Mouse (Mus musculus) hindbrain, postnatal 0 days (tissue): ENCODE measurements around the gene Fam92b. TPM values are rescaled to one million over a fixed set of nuclear protein-coding genes. Genes with fewer than 3 reads are reported as not detected.

Experiments
- ATAC-seq: fragments of 200-750 bp; cut with Nextera tagmentation; 2 replicates; pipeline ENCODE4 v1.8.0; 2017; ENCODE audit warnings: mild to moderate bottlenecking, moderate TSS enrichment, moderate library complexity
- DNase-seq: peaks from one replicate; pipeline ENCODE4 v3.0.0-alpha.2; 2015; ENCODE audit warnings: low spot score
- H3K27ac ChIP-seq: fragments of 300-500 bp; sonication (generic); 2 replicates; pipeline ENCODE4 v1.5.1; 2014; ENCODE audit warnings: mild to moderate bottlenecking
- H3K27me3 ChIP-seq: fragments of 300-500 bp; sonication (generic); 2 replicates; pipeline ENCODE4 v1.6.1; 2014; ENCODE audit warnings: low read length, mixed read lengths; ENCODE audit not compliant: insufficient read depth
- H3K36me3 ChIP-seq: fragments of 300-500 bp; sonication (generic); 2 replicates; pipeline ENCODE4 v1.6.1; 2014; ENCODE audit warnings: low read length, mixed read lengths; ENCODE audit not compliant: insufficient read depth
- H3K4me1 ChIP-seq: fragments of 300-500 bp; sonication (generic); 2 replicates; pipeline ENCODE4 v1.6.1; 2014; ENCODE audit warnings: antibody characterized with exemption, low read length, mixed read lengths; ENCODE audit not compliant: insufficient read depth
- H3K4me2 ChIP-seq: fragments of 300-500 bp; sonication (generic); 2 replicates; pipeline ENCODE4 v1.6.1; 2014; ENCODE audit warnings: low read depth, mild to moderate bottlenecking, low read length, moderate library complexity, mixed read lengths
- H3K4me3 ChIP-seq: fragments of 300-500 bp; sonication (generic); 2 replicates; pipeline ENCODE4 v1.5.1; 2014; ENCODE audit warnings: low read length
- H3K9ac ChIP-seq: fragments of 300-500 bp; sonication (generic); replicated peaks from 2 replicates; pipeline ENCODE4 v1.6.1; 2014; ENCODE audit warnings: mild to moderate bottlenecking, low read length, moderate library complexity, mixed read lengths
- H3K9me3 ChIP-seq: fragments of 300-500 bp; sonication (generic); 2 replicates; pipeline ENCODE4 v1.6.1; 2016; ENCODE audit warnings: low read length, mixed read lengths
- CTCF ChIP-seq: IDR thresholded peaks from 2 replicates; pipeline ENCODE4 v1.5.1; 2016; ENCODE audit warnings: antibody characterized with exemption, control low read depth, low read depth
- WGBS: fragments of 180-500 bp; shearing (Covaris S2); extraction: QIAGEN DNeasy Blood & Tissue Kit; methylation state at CpG from one replicate; pipeline ENCODE4 v1.1.7; 2014; 5-methylcytosine and 5-hydroxymethylcytosine counted together
- polyA plus RNA-seq: library from polyadenylated mRNA; unstranded; fragments of >200 nt; fragmentation: Nextera tagmentation; extraction: Ambion mirVana; gene quantifications from 2 replicates; pipeline ENCODE4 v1.2.1, GENCODE M21; 2015
- total RNA-seq: library from RNA; depleted of rRNA; stranded (reverse); fragments of >200 nt; gene quantifications from 2 replicates; pipeline ENCODE4 v1.2.3, GENCODE M21; 2014

Gene Fam92b
- total and polyA plus RNA-seq, 2 experiments from 2014 or later, result 1.2 to 2.0 TPM

DNA sequence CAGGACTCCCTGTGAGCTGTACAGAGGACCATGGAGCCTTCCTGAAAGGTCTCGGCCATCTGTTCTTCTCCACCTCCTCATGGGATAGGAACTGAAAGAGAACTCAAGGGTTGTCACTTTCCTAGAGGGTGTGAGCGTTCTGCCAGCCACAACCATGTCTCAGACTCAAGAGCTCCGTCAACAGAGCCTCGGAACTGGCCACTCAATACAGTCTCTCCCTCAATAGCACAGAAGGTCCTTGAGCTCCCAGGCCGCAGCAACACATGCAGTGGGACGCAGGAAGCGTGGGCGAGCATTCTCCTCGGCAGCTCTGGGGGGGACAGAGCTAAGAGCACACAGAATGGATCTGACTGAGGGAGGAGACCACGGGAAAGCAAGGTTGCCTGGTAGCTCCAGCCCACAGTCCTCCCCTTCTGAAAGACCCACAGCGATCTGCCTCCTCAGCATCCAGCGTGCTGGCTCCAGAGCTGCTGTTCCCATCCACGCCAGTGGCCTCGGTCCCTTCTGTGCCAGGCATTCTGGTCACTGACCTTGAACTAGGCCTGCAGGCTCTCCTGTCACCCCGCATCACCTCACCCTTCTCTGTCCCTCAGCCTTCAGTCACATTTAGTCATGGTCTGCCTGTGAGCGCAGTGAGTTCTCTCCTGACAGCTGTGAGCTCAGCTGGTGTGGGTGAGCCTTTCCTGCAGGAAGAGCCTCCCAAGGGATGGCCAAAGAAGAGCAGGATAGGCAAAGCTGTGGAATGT, 15.4 kb downstream of the Fam92b start:
- Histone ChIP-seq H3K4me2 (no peak overlapping the region), H3K36me3 (peaks cover 3% of the 10 kb centered on the region), H3K9me3 (no peaks in the 10 kb centered on the region), H3K4me1 (peaks cover 3% of the 10 kb centered on the region; the same call in 1 of the 2 replicates), H3K9ac (no peak overlapping the region), H3K4me3 (no peak overlapping the region), H3K27me3 (no peaks in the 10 kb centered on the region), H3K27ac (0 out of 2 replicates have a peak overlapping the region, but pooled peaks have one; percentile 7)
- DNase-seq, result peak; percentile 2
- 71% methylated on average over 16 of the region's 16 CpGs for WGBS
- ATAC-seq, result no peak
- TF ChIP-seq CTCF, result no peak

DNA sequence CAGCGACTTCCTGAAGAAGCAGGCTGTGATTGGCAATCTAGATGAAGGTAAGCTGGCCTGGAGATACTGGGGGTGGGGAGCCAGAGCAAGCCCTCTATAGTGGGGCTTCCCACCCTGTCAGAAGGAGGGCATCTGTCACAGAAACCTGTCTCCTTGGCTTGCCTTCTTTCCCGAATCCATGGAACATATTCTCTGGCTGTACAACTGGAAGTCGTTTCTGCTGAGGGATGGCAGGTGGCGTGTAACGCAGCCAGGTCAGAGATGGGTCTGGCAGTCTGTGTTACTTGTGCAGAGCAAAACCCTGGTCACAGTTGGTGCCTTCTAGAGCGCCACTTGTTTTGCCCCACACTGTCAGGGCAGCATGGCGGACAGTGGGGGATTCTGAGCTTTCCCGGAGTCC, 16.9 kb downstream of the Fam92b start:
- Histone ChIP-seq H3K9ac (no peak overlapping the region), H3K4me3 (no peak overlapping the region), H3K27me3 (no peaks in the 10 kb centered on the region), H3K36me3 (peaks cover 3% of the 10 kb centered on the region), H3K4me1 (peaks cover 3% of the 10 kb centered on the region; the same call in 1 of the 2 replicates), H3K9me3 (no peaks in the 10 kb centered on the region), H3K4me2 (no peak overlapping the region), H3K27ac (peak overlapping the region; percentile 51; the same call in 1 of the 2 replicates)
- 66% methylated on average over 8 of the region's 8 CpGs for WGBS
- ATAC-seq, result no peak
- DNase-seq, result peak; percentile 36
- no peak for TF ChIP-seq CTCF

DNA sequence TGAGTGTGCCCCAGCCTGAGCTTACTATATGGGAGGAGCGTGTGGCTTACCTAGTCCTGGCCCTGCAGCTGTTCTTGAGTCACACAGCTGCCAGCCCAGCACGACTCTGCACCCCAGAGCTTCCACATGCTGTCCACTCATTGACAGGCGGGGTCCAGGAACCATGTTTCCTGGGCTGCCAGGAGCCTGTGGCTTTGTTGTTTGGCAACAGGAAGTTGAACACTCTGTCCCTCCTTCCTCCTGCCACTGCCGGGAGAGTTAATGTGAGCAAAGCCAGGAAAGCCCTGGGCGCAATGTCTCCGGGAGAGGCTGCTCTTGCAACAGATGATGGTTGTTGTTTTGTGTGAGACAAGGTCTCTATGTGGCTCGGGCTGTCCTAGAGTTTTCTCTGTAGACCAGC, 24.6 kb downstream of the Fam92b start:
- no peak overlapping the region for H3K4me2 ChIP-seq
- peak; percentile 57 for DNase-seq
- no peak overlapping the region for H3K27ac ChIP-seq

DNA sequence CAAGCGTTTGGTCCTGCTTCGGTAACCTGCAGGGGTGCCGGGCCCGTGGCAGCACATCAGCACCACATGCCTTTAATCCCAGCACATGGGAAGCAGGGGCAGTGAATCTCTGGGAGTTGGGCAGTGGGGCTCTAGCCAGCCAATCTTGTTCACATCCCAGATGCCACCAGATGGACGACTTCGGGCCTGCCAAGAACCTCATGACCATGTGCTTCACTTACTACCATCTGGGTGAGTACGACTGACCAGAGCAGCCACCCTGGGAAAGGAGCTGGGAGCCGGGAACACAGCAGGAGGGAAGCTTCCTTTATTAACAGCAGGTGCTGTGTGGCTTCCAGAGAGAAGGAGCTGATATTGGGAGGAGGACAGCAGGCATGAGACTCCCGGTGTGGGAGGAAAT, 26.1 kb downstream of the Fam92b start:
- DNase-seq (peak; percentile 74), ATAC-seq (peak; percentile 66; the same call in 1 of the 2 replicates)
- 46% methylated on average over 9 of the region's 9 CpGs for WGBS

More for the DNA sequence above, 24.6 kb downstream of the Fam92b start:
- no peaks in the 10 kb centered on the region for H3K27me3 ChIP-seq
- no peak for TF ChIP-seq CTCF
- WGBS, result 48% methylated on average over 7 of the region's 7 CpGs
- ATAC-seq, result no peak
- 0 out of 2 replicates have a peak, but pooled peaks cover 3% of the 10 kb centered on the region for H3K36me3 ChIP-seq
- no peaks in the 10 kb centered on the region for H3K9me3 ChIP-seq
- H3K4me3 ChIP-seq, result no peak overlapping the region
- H3K9ac ChIP-seq, result no peak overlapping the region
- peaks cover 7% of the 10 kb centered on the region; the same call in 1 of the 2 replicates for H3K4me1 ChIP-seq

DNA sequence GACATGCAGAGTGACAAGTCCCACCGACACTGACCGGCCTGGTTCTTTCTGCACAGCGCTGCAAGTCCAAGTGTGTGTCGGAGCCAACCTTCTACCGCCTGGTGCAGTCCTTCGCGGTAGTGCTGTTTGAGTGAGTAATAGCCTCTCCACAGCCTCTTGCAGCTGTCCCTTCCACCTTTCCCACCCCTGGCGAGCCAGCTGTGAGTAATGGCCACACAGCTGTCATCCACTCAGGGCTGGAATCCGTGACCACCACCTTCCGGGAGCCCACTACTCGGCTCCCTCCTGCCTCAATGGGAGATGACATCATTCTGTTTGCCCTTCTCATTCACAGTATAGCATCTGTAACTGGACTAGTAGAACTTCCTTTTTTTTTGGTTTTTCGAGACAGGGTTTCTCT, 27.2 kb downstream of the Fam92b start:
- TF ChIP-seq CTCF, result no peak
- no peak for ATAC-seq
- H3K4me2 ChIP-seq, result no peak overlapping the region
- H3K27ac ChIP-seq, result no peak overlapping the region
- no peaks in the 10 kb centered on the region for H3K27me3 ChIP-seq
- WGBS, result 71% methylated on average over 12 of the region's 12 CpGs
- peak; percentile 1 for DNase-seq
- H3K9me3 ChIP-seq, result no peaks in the 10 kb centered on the region
- H3K4me3 ChIP-seq, result no peak overlapping the region
- H3K4me1 ChIP-seq, result peaks cover 8% of the 10 kb centered on the region; the same call in 1 of the 2 replicates
- no peak overlapping the region for H3K9ac ChIP-seq
- H3K36me3 ChIP-seq, result 0 out of 2 replicates have a peak, but pooled peaks cover 3% of the 10 kb centered on the region

More for the DNA sequence above, 26.1 kb downstream of the Fam92b start:
- Histone ChIP-seq H3K4me2 (no peak overlapping the region), H3K27ac (0 out of 2 replicates have a peak overlapping the region, but pooled peaks have one; percentile 48), H3K27me3 (no peaks in the 10 kb centered on the region), H3K9me3 (no peaks in the 10 kb centered on the region), H3K4me1 (peaks cover 7% of the 10 kb centered on the region; the same call in 1 of the 2 replicates), H3K4me3 (no peak overlapping the region), H3K9ac (no peak overlapping the region), H3K36me3 (0 out of 2 replicates have a peak, but pooled peaks cover 3% of the 10 kb centered on the region)
- no peak for TF ChIP-seq CTCF

DNA sequence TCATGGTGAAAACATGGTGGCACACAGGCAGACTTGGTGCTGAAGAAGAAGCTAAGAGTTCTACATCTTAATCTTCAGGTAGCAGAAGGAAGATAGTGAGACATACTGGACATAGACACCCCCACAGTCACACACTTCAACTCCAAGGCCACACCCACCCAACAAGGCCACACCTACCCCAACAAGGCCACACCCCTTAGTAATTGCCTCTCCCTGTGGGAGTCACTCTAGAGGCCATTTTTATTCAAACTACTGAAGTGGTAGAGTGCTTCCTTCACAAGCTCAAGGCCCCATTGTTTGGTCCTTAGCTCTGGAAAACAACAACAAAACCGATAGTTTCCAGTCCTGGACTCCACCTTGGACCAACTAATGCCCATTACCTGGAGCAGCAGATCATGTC, 31.2 kb downstream of the Fam92b start:
- Histone ChIP-seq H3K4me3 (no peak overlapping the region), H3K9me3 (no peaks in the 10 kb centered on the region), H3K4me1 (peaks cover 20% of the 10 kb centered on the region), H3K4me2 (no peak overlapping the region), H3K27me3 (no peaks in the 10 kb centered on the region), H3K27ac (no peak overlapping the region), H3K9ac (no peak overlapping the region), H3K36me3 (no peaks in the 10 kb centered on the region)
- no peak for TF ChIP-seq CTCF
- ATAC-seq (no peak), DNase-seq (no peak)
- WGBS, result 88% methylated on average over 1 of the region's 1 CpGs
